Mouse (Mus musculus) erythroblast, embryonic 14.5 days (primary cell): Measurements from ENCODE around the gene Dnajc8.

Experiments
- GATA1 ChIP-seq: IDR thresholded peaks from 2 replicates; pipeline ENCODE4 v1.6.1; 2012; ENCODE audit warnings: low read length, inconsistent platforms, mixed read lengths
- TAL1 ChIP-seq: IDR thresholded peaks from 3 replicates; pipeline ENCODE4 v1.6.1; 2012; ENCODE audit warnings: low read length, inconsistent platforms, mixed read lengths

DNA sequence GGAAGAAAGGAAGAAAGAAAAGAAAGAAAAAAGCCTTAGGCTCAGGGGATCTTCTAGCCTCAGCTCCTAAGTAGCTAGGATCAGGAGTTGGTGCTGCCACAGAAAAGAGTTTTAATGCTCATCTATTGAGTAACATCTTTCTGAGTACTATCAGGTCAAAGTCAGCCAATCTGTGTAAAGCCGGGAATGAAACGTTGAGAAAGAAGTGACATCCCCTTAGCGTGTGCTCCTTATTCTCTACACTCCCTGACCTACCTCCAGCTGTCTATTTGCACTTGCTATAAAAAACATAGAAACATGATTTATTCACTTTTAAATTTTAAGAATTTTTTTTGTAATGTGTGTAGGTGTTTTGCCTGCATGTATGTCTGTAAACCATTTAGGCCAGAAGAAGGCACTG, 16.2 kb upstream of the Dnajc8 start:
- TF ChIP-seq GATA1 (no peak), TAL1 (no peak)
